Mouse (Mus musculus): ENCODE results near the gene Ttyh3. TPM values are rescaled to one million over a fixed set of nuclear protein-coding genes. Genes with fewer than 3 reads are reported as not detected.

The Ttyh3 gene
- polyA plus RNA-seq (2015; fragmentation: Nextera tagmentation; extraction: Ambion mirVana): 70.6 and 74.8 TPM in 2 replicates

GRCm38 (mm10) chr5:140648519-140649100, at the start of gene Ttyh3:
Gene Ttyh3, minus strand, starts transcription at chr5:140649031.

GRCm38 (mm10) chr5:140607001-140607835, 41.6 kb downstream of the Ttyh3 start, which contains the start of gene Lfng:
Gene Lfng, plus strand, starts transcription at chr5:140607320.

Other genes with a start within 250 kb of the Ttyh3 start
- gene Eif3b, start 229.7 kb downstream of the Ttyh3 start, polyA plus RNA-seq (2015; fragmentation: Nextera tagmentation; extraction: Ambion mirVana): 74.8 and 75.2 TPM in 2 replicates
- not detected in 2 replicates for gene Gm4869, start 203.4 kb downstream of the Ttyh3 start, polyA plus RNA-seq (2015; fragmentation: Nextera tagmentation; extraction: Ambion mirVana)
- gene Chst12, start 143.5 kb downstream of the Ttyh3 start, polyA plus RNA-seq (2015; fragmentation: Nextera tagmentation; extraction: Ambion mirVana): 28.3 and 30.1 TPM in 2 replicates
- gene Grifin, start 84.0 kb downstream of the Ttyh3 start, polyA plus RNA-seq (2015; fragmentation: Nextera tagmentation; extraction: Ambion mirVana): not detected in 2 replicates
- gene Lfng, start 41.7 kb downstream of the Ttyh3 start, polyA plus RNA-seq (2015; fragmentation: Nextera tagmentation; extraction: Ambion mirVana): 17.9 and 24.9 TPM in 2 replicates
- gene Iqce, start 53.3 kb upstream of the Ttyh3 start, polyA plus RNA-seq (2015; fragmentation: Nextera tagmentation; extraction: Ambion mirVana): 23.0 and 27.7 TPM in 2 replicates
- gene Brat1, start 56.0 kb upstream of the Ttyh3 start, polyA plus RNA-seq (2015; fragmentation: Nextera tagmentation; extraction: Ambion mirVana): 21.5 and 22.7 TPM in 2 replicates
- 9.1 and 9.2 TPM in 2 replicates for gene Amz1, start 75.1 kb upstream of the Ttyh3 start, polyA plus RNA-seq (2015; fragmentation: Nextera tagmentation; extraction: Ambion mirVana)
- 39.7 and 47.8 TPM in 2 replicates for gene Gna12, start 181.4 kb upstream of the Ttyh3 start, polyA plus RNA-seq (2015; fragmentation: Nextera tagmentation; extraction: Ambion mirVana)